Mouse (Mus musculus) ES-E14 (cell line): ENCODE measurements at regions not wholly inside any gene's neighbourhood (a gene's known extent, or its start where the extent isn't known, plus 50 kb on each side); places are given as distances from the start of the nearest gene placed in this dataset.

Source experiments
- CHD2 ChIP-seq: IDR thresholded peaks from 2 replicates; pipeline ENCODE4 v1.6.1; 2014; ENCODE audit warnings: mild to moderate bottlenecking, low read depth, low read length, inconsistent platforms
- HCFC1 ChIP-seq: IDR thresholded peaks from 2 replicates; pipeline ENCODE4 v1.6.1; 2012; ENCODE audit warnings: low read length, inconsistent platforms, borderline replicate concordance; ENCODE audit not compliant: insufficient read depth
- MAFK ChIP-seq: IDR thresholded peaks from 2 replicates; pipeline ENCODE4 v1.6.1; 2014; ENCODE audit warnings: mild to moderate bottlenecking, low read depth, low read length, inconsistent platforms; ENCODE audit not compliant: insufficient read depth
- ZC3H11A ChIP-seq: IDR thresholded peaks from 2 replicates; pipeline ENCODE4 v1.6.1; 2012; ENCODE audit warnings: low read depth, mild to moderate bottlenecking, inconsistent platforms, low read length, borderline replicate concordance
- ZNF384 ChIP-seq: IDR thresholded peaks from 2 replicates; pipeline ENCODE4 v1.6.1; 2012; ENCODE audit warnings: low read depth, low read length, inconsistent platforms

GRCm38 (mm10) chr2:7933617-7934016, 424.3 kb upstream of the Celf2 start:
- TF ChIP-seq MAFK (no peak), ZC3H11A (no peak), ZNF384 (no peak), HCFC1 (no peak), CHD2 (no peak)
